Mouse (Mus musculus) MEL (cell line): Measurements from ENCODE around the gene Srsf10. TPM values are rescaled to one million over a fixed set of nuclear protein-coding genes. Genes with fewer than 3 reads are reported as not detected.

ENCODE experiments used
- DNase-seq: peaks from one replicate; pipeline ENCODE4 v3.0.0; 2011; ENCODE audit warnings: low read depth, low spot score
- H3K27ac ChIP-seq: 2 replicates; pipeline ENCODE4 v1.5.1; 2012; ENCODE audit warnings: low read depth, mild to moderate bottlenecking, control low read depth, low read length, moderate library complexity; ENCODE audit not compliant: control insufficient read depth
- H3K27me3 ChIP-seq, 2 experiments: fragments of 150-350 bp in 1 of 2; sonication (generic) in 1 of 2; 2 replicates each; pipeline ENCODE4 v1.6.1; 2012; ENCODE audit warnings: low read length in 2 of 2, mild to moderate bottlenecking in 2 of 2, improper control_type of control experiment in 1 of 2, moderate library complexity in 1 of 2; ENCODE audit not compliant: insufficient read depth in 2 of 2, control insufficient read depth in 1 of 2
- H3K36me3 ChIP-seq, 2 experiments: 2 replicates each; pipeline ENCODE4 v1.6.1; 2012 to 2014; ENCODE audit warnings: low read length in 2 of 2, improper control_type of control experiment in 1 of 2, inconsistent platforms in 1 of 2, mild to moderate bottlenecking in 1 of 2; ENCODE audit not compliant: insufficient read depth in 2 of 2, control insufficient read depth in 1 of 2
- H3K4me1 ChIP-seq, 2 experiments: fragments of 150-350 bp in 1 of 2; sonication (generic) in 1 of 2; 2 replicates each; pipeline ENCODE4 v1.6.1; 2012; ENCODE audit warnings: low read length in 2 of 2, improper control_type of control experiment in 1 of 2, mild to moderate bottlenecking in 1 of 2; ENCODE audit not compliant: insufficient read depth in 2 of 2, control insufficient read depth in 1 of 2
- H3K4me3 ChIP-seq, 2 experiments: fragments of 150-350 bp in 1 of 2; sonication (generic) in 1 of 2; 2 replicates each; pipeline ENCODE4 v1.5.1; 2012; ENCODE audit warnings: low read depth in 2 of 2, low read length in 2 of 2, mild to moderate bottlenecking in 2 of 2, moderate library complexity in 2 of 2, control low read depth in 1 of 2, improper control_type of control experiment in 1 of 2; ENCODE audit not compliant: control insufficient read depth in 1 of 2, insufficient read depth in 1 of 2
- H3K79me2 ChIP-seq: 2 replicates; pipeline ENCODE4 v1.6.1; 2012; ENCODE audit warnings: mild to moderate bottlenecking, low read length, moderate library complexity; ENCODE audit not compliant: control insufficient read depth, poor library complexity, insufficient read depth
- H3K9ac ChIP-seq: 2 replicates; pipeline ENCODE4 v1.6.1; 2012; ENCODE audit warnings: low read depth, mild to moderate bottlenecking, control low read depth, low read length, moderate library complexity; ENCODE audit not compliant: control insufficient read depth, poor library complexity, severe bottlenecking
- H3K9me3 ChIP-seq: fragments of 150-350 bp; sonication (generic); replicated peaks from 2 replicates; pipeline ENCODE4 v1.6.1; 2012; ENCODE audit warnings: mild to moderate bottlenecking, low read length, improper control_type of control experiment, moderate library complexity; ENCODE audit not compliant: insufficient read depth
- BHLHE40 ChIP-seq: IDR thresholded peaks from 2 replicates; pipeline ENCODE4 v1.6.1; 2012; ENCODE audit warnings: low read depth, mild to moderate bottlenecking, inconsistent platforms, low read length, improper control_type of control experiment, borderline replicate concordance
- CHD1 ChIP-seq: IDR thresholded peaks from 2 replicates; pipeline ENCODE4 v1.6.1; 2012; ENCODE audit warnings: low read depth, mild to moderate bottlenecking, inconsistent platforms, low read length, improper control_type of control experiment
- CHD2 ChIP-seq: IDR thresholded peaks from 2 replicates; pipeline ENCODE4 v1.6.1; 2011; ENCODE audit warnings: low read length, improper control_type of control experiment
- CTCF ChIP-seq, 3 experiments: IDR thresholded peaks in 2 of 3; conservative IDR thresholded peaks in 1 of 3; 2 replicates each; pipeline ENCODE4 v1.5.1; 2011 to 2012; ENCODE audit warnings: low read length in 3 of 3, low read depth in 2 of 3, mild to moderate bottlenecking in 2 of 3, improper control_type of control experiment in 1 of 3, inconsistent platforms in 1 of 3, mixed read lengths in 1 of 3, moderate library complexity in 1 of 3; ENCODE audit not compliant: control insufficient read depth in 1 of 3, insufficient read depth in 1 of 3, poor library complexity in 1 of 3, severe bottlenecking in 1 of 3
- E2F4 ChIP-seq: IDR thresholded peaks from 2 replicates; pipeline ENCODE4 v1.6.1; 2011; ENCODE audit warnings: low read depth, low read length, improper control_type of control experiment, borderline replicate concordance
- ELF1 ChIP-seq: IDR thresholded peaks from 2 replicates; pipeline ENCODE4 v1.6.1; 2014; ENCODE audit warnings: low read depth, mild to moderate bottlenecking, inconsistent platforms, low read length, improper control_type of control experiment, moderate library complexity
- EP300 ChIP-seq, 2 experiments: IDR thresholded peaks; 2 replicates each; pipeline ENCODE4 v1.6.1; 2011; ENCODE audit warnings: improper control_type of control experiment in 2 of 2, low read length in 2 of 2, low read depth in 1 of 2, mild to moderate bottlenecking in 1 of 2
- ETS1 ChIP-seq: IDR thresholded peaks from 2 replicates; pipeline ENCODE4 v1.6.1; 2012; ENCODE audit warnings: low read depth, mild to moderate bottlenecking, inconsistent platforms, low read length, improper control_type of control experiment, moderate library complexity
- GABPA ChIP-seq: IDR thresholded peaks from 2 replicates; pipeline ENCODE4 v1.6.1; 2012; ENCODE audit warnings: low read depth, mild to moderate bottlenecking, inconsistent platforms, low read length, improper control_type of control experiment, moderate library complexity
- GATA1 ChIP-seq: IDR thresholded peaks from 2 replicates; pipeline ENCODE4 v1.6.1; 2011; ENCODE audit warnings: low read depth, low read length, improper control_type of control experiment
- JUND ChIP-seq: IDR thresholded peaks from 2 replicates; pipeline ENCODE4 v1.6.1; 2011; ENCODE audit warnings: low read depth, mild to moderate bottlenecking, improper control_type of control experiment, low read length
- KAT2A ChIP-seq: conservative IDR thresholded peaks from 2 replicates; pipeline ENCODE4 v1.6.1; 2012; ENCODE audit warnings: low read depth, low read length, improper control_type of control experiment, inconsistent platforms
- MAX ChIP-seq: IDR thresholded peaks from 2 replicates; pipeline ENCODE4 v1.6.1; 2011; ENCODE audit warnings: low read length, improper control_type of control experiment
- MAZ ChIP-seq: IDR thresholded peaks from 2 replicates; pipeline ENCODE4 v1.6.1; 2012; ENCODE audit warnings: low read depth, mild to moderate bottlenecking, inconsistent platforms, low read length, improper control_type of control experiment
- MEF2A ChIP-seq: IDR thresholded peaks from 2 replicates; pipeline ENCODE4 v1.6.1; 2014; ENCODE audit warnings: low read depth, mild to moderate bottlenecking, inconsistent platforms, low read length, improper control_type of control experiment; ENCODE audit not compliant: poor library complexity, insufficient replicate concordance, severe bottlenecking; ENCODE audit errors: extremely low read depth
- MXI1 ChIP-seq: IDR thresholded peaks from 2 replicates; pipeline ENCODE4 v1.6.1; 2011; ENCODE audit warnings: mild to moderate bottlenecking, low read depth, low read length, improper control_type of control experiment
- MYB ChIP-seq: IDR thresholded peaks from 2 replicates; pipeline ENCODE4 v1.6.1; 2011; ENCODE audit warnings: mild to moderate bottlenecking, low read depth, low read length, improper control_type of control experiment
- MYC ChIP-seq: IDR thresholded peaks from 2 replicates; pipeline ENCODE4 v1.6.1; 2011; ENCODE audit warnings: low read depth, mild to moderate bottlenecking, low read length, improper control_type of control experiment, moderate library complexity
- NELFE ChIP-seq: IDR thresholded peaks from 2 replicates; pipeline ENCODE4 v1.6.1; 2011; ENCODE audit warnings: low read depth, low read length, improper control_type of control experiment
- NRF1 ChIP-seq: IDR thresholded peaks from 2 replicates; pipeline ENCODE4 v1.6.1; 2014; ENCODE audit warnings: low read depth, mild to moderate bottlenecking, inconsistent platforms, low read length, improper control_type of control experiment, moderate library complexity; ENCODE audit not compliant: poor library complexity, insufficient read depth, severe bottlenecking
- POLR2A ChIP-seq, 2 experiments: IDR thresholded peaks; 2 replicates each; pipeline ENCODE4 v1.6.1; 2011 to 2012; ENCODE audit warnings: low read length in 2 of 2, mild to moderate bottlenecking in 2 of 2, control low read depth in 1 of 2, improper control_type of control experiment in 1 of 2, low read depth in 1 of 2, moderate library complexity in 1 of 2; ENCODE audit not compliant: control insufficient read depth in 1 of 2, insufficient read depth in 1 of 2, poor library complexity in 1 of 2
- POLR2AphosphoS5 ChIP-seq: IDR thresholded peaks from 2 replicates; pipeline ENCODE4 v1.6.1; 2012; ENCODE audit warnings: low read depth, borderline replicate concordance, mild to moderate bottlenecking, inconsistent platforms, low read length, moderate library complexity, mixed read lengths
- RAD21 ChIP-seq: IDR thresholded peaks from 2 replicates; pipeline ENCODE4 v1.6.1; 2011; ENCODE audit warnings: mild to moderate bottlenecking, low read depth, low read length, improper control_type of control experiment
- RCOR1 ChIP-seq: IDR thresholded peaks from 2 replicates; pipeline ENCODE4 v1.6.1; 2012; ENCODE audit warnings: low read depth, mild to moderate bottlenecking, inconsistent platforms, low read length, improper control_type of control experiment
- SIN3A ChIP-seq: IDR thresholded peaks from 2 replicates; pipeline ENCODE4 v1.6.1; 2012; ENCODE audit warnings: low read length, improper control_type of control experiment, inconsistent platforms
- SMC3 ChIP-seq: IDR thresholded peaks from 2 replicates; pipeline ENCODE4 v1.6.1; 2011; ENCODE audit warnings: low read depth, low read length, improper control_type of control experiment
- TAL1 ChIP-seq: IDR thresholded peaks from 2 replicates; pipeline ENCODE4 v1.6.1; 2012; ENCODE audit warnings: mild to moderate bottlenecking, inconsistent platforms, low read length, moderate library complexity, mixed read lengths
- TBP ChIP-seq: IDR thresholded peaks from 2 replicates; pipeline ENCODE4 v1.8.0; 2011; ENCODE audit warnings: low read depth, low read length, improper control_type of control experiment
- TCF12 ChIP-seq: IDR thresholded peaks from 2 replicates; pipeline ENCODE4 v1.6.1; 2014; ENCODE audit warnings: low read depth, mild to moderate bottlenecking, inconsistent platforms, low read length, improper control_type of control experiment, moderate library complexity
- USF1 ChIP-seq: IDR thresholded peaks from 2 replicates; pipeline ENCODE4 v1.6.1; 2014; ENCODE audit warnings: low read depth, mild to moderate bottlenecking, inconsistent platforms, low read length, improper control_type of control experiment, moderate library complexity
- ZC3H11A ChIP-seq: IDR thresholded peaks from 2 replicates; pipeline ENCODE4 v1.6.1; 2012; ENCODE audit warnings: low read depth, mild to moderate bottlenecking, inconsistent platforms, low read length, improper control_type of control experiment
- ZKSCAN1 ChIP-seq: IDR thresholded peaks from 2 replicates; pipeline ENCODE4 v1.6.1; 2012; ENCODE audit warnings: low read depth, mild to moderate bottlenecking, inconsistent platforms, low read length, improper control_type of control experiment, moderate library complexity
- ZMIZ1 ChIP-seq: IDR thresholded peaks from 2 replicates; pipeline ENCODE4 v1.6.1; 2012; ENCODE audit warnings: low read depth, mild to moderate bottlenecking, inconsistent platforms, low read length, improper control_type of control experiment, moderate library complexity
- ZNF384 ChIP-seq: IDR thresholded peaks from 2 replicates; pipeline ENCODE4 v1.6.1; 2012; ENCODE audit warnings: low read depth, mild to moderate bottlenecking, inconsistent platforms, low read length, improper control_type of control experiment
- polyA plus RNA-seq, 2 experiments: library from polyadenylated mRNA; stranded (reverse) in 1 of 2; unstranded in 1 of 2; fragments of >175 nt in 1 of 2; fragments of >200 nt in 1 of 2; gene quantifications; 2 replicates each; pipeline versions ENCODE4 v1.2.1 to v1.2.4; 2012; ENCODE audit warnings: low replicate concordance in 2 of 2, low read depth in 1 of 2; ENCODE audit not compliant: insufficient read length in 2 of 2, insufficient read depth in 1 of 2, missing spikeins in 1 of 2
- total RNA-seq: library from RNA; depleted of rRNA; stranded (reverse); fragments of 300-350 nt; gene quantifications from 2 replicates; pipeline ENCODE4 v1.2.3, GENCODE M21; 2012

Gene Srsf10
- total and polyA plus RNA-seq, 3 experiments, result 142 to 361 (median 222) TPM

GRCm38 (mm10) chr4:135891539-135891938 is 36.0 kb downstream of the Srsf10 start (continued):
- TF ChIP-seq ETS1 (peak; percentile 97), GABPA (no peak), JUND (0 out of 2 replicates have a peak, but pooled peaks have one; percentile 69)
- TF ChIP-seq, all 39 proteins: peak for 16

GRCm38 (mm10) chr4:135892884-135893283 is 37.3 kb downstream of the Srsf10 start:
- H3K27ac ChIP-seq, result peak overlapping the region; percentile 11; the same call in 1 of the 2 replicates
- no peaks in the 10 kb centered on the region for H3K9me3 ChIP-seq
- H3K79me2 ChIP-seq, result peaks cover 5% of the 10 kb centered on the region
- peaks cover 20 to 58% of the 10 kb centered on the region in 2 experiments for H3K4me1 ChIP-seq
- H3K27me3 ChIP-seq, result no peaks in the 10 kb centered on the region
- DNase-seq, result peak; percentile 70
- TF ChIP-seq ZC3H11A (peak; percentile 63), POLR2AphosphoS5 (no peak), GABPA (no peak), MAZ (peak; percentile 87), TCF12 (peak; percentile 12; the same call in 1 of the 2 replicates), NELFE (no peak), JUND (no peak), NRF1 (no peak), SMC3 (peak; percentile 55), ETS1 (peak; percentile 46; the same call in 1 of the 2 replicates), ZKSCAN1 (no peak), MXI1 (no peak), MEF2A (no peak), TBP (no peak), BHLHE40 (no peak), TAL1 (no peak), EP300 (IDR thresholded peaks at IDR 0.05; ENCODE audit: low read depth in 1 of 2, low read length in 2 of 2) (no peak; a peak in 2 of 4 replicates), GATA1 (0 out of 2 replicates have a peak, but pooled peaks have one; percentile 30), CHD2 (no peak), USF1 (no peak), ZNF384 (no peak), MAX (no peak), POLR2A (IDR thresholded peaks at IDR 0.05; ENCODE audit: control insufficient read depth in 1 of 2, insufficient read depth in 1 of 2, low read depth in 1 of 2, low read length in 2 of 2, poor library complexity in 1 of 2) (no peak), RCOR1 (0 out of 2 replicates have a peak, but pooled peaks have one; percentile 23), MYB (no peak), RAD21 (peak; percentile 60), E2F4 (no peak), KAT2A (no peak), CHD1 (no peak), CTCF (IDR thresholded peaks at IDR 0.05 in 2 of 3, conservative IDR thresholded peaks at IDR 0.05 in 1 of 3; ENCODE audit: control insufficient read depth in 1 of 3, insufficient read depth in 1 of 3, low read depth in 2 of 3, low read length in 3 of 3, poor library complexity in 1 of 3, severe bottlenecking in 1 of 3) (peak; percentile 13 to 64 (median 35); a peak in 3 of 6 replicates), MYC (no peak), ELF1 (no peak), SIN3A (peak; percentile 26; the same call in 1 of the 2 replicates), ZMIZ1 (no peak)
- H3K9ac ChIP-seq, result peak overlapping the region; percentile 17; the same call in 1 of the 2 replicates
- no peak overlapping the region for H3K4me3 ChIP-seq
- H3K36me3 ChIP-seq, result peaks cover 0 to 38% of the 10 kb centered on the region in 2 experiments; a peak in 2 of 4 replicates
